Mouse (Mus musculus) embryonic stem cell, embryonic (primary cell): ENCODE results near the gene Xylt1.

ENCODE experiments used
- CTCF ChIA-PET, 4 experiments: fragments of 300-600 bp in 2 of 4; fragments of 350-600 bp in 2 of 4; sonication (Branson Sonifier 250); formaldehyde crosslinking; loops; one replicate each; lab custom pipeline; 2022; ENCODE audit warnings: inconsistent platforms in 2 of 4; lab: Charles Lee
- POLR2A ChIA-PET, 4 experiments: fragments of 300-600 bp in 2 of 4; fragments of 350-600 bp in 2 of 4; sonication (Branson Sonifier 250); formaldehyde crosslinking; loops; one replicate each; lab custom pipeline; 2022; ENCODE audit warnings: antibody characterized with exemption in 4 of 4, inconsistent platforms in 1 of 4; lab: Charles Lee

Xylt1 gene

DNA sequence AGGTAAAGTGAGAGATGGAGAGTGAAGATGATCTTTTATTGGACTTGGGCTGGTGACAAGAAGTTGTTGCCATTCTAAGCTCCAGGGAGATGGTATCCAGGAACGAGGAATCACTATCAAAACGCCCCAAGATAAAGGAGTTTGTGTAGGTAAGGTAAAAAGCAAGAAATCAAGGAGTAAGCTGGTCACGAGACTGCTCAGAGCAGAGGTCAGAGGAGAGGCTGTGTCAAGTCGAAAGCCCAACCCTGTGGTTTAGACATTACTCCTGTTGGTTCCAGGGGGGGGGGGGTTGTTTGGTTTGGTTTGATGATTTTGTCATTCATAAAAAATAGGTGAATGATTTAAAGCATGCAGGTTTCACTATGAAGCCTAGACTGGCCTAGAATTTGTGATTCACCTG lies 209.0 kb downstream of the Xylt1 start:
- POLR2A ChIA-PET: interaction anchor here in 2 of 4 experiments (0.6 to 0.9 kb wide), 3 partner anchors 8 to 90 kb away, joined by 3 to 6 read pairs (median 3); no protein-coding TSS in a partner anchor

DNA sequence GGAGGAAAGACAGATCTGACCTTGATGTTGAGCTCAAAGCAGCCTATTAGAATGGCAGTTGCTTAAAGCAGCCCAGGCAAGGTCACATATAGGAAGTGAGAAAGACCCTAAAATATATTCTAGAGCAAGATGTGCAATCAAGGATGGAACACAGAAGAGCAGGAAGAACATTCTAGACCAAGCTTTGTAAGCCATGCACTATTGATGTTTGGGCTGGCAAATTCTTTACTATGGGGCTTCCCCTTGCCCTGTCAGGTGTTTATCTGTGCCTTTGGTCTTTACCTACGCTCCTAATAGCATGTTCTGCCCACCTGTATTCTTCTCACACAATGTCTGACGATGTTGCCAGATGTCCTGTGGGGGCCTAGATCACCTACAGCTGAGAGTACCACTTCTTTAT lies 213.4 kb downstream of the Xylt1 start:
- ChIA-PET CTCF (no interaction called here), POLR2A (no interaction called here)

More for the DNA sequence above, 209.0 kb downstream of the Xylt1 start:
- CTCF ChIA-PET: no interaction called here

- ChIA-PET CTCF (no interaction called here), POLR2A (no interaction called here)
These were observed 214.4 kb downstream of the Xylt1 start for GRCm38 (mm10) chr7:117595029-117595695.

- CTCF ChIA-PET: no interaction called here
These were observed 219.7 kb downstream of the Xylt1 start for GRCm38 (mm10) chr7:117600443-117600842.

GRCm38 (mm10) chr7:117610439-117610838 lies 229.7 kb downstream of the Xylt1 start:
- CTCF ChIA-PET: interaction anchor here in 1 of 4 experiments (0.6 kb wide), 1 partner anchor 13 kb away, joined by 3 read pairs; no protein-coding TSS in a partner anchor
- POLR2A ChIA-PET: no interaction called here

More at GRCm38 (mm10) chr7:117600443-117600842, 219.7 kb downstream of the Xylt1 start:
- POLR2A ChIA-PET: no interaction called here

- ChIA-PET CTCF (no interaction called here), POLR2A (interaction anchor here in 1 of 4 experiments (1.1 kb wide), 1 partner anchor 57 kb away, joined by 3 read pairs; no protein-coding TSS in a partner anchor)
These were observed 232.2 kb downstream of the Xylt1 start for GRCm38 (mm10) chr7:117612788-117613473.

GRCm38 (mm10) chr7:117613796-117614195 lies 233.0 kb downstream of the Xylt1 start:
- CTCF ChIA-PET: no interaction called here
- POLR2A ChIA-PET: interaction anchor here in 1 of 4 experiments (0.6 to 1.1 kb wide), 2 partner anchors 58 to 253 kb away, joined by 3 read pairs; no protein-coding TSS in a partner anchor

DNA sequence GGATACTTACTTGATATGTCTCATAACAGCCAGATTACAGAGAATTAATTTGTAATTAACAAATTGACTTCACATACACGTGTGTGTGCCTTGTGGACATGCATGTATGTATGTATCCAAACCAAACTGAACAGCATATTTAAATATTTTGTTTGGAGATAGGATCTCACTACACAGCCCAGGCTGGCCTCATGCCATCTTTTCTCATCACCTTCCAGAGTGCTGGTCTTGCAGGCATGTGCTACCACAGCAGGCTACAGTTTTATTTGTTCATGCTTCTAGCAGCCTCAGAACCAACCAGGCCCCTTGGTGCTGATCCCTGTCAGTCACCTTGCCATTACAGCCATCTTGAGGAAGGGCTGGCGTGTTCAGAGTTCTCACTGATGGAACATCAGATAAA lies 233.6 kb downstream of the Xylt1 start:
- ChIA-PET CTCF (no interaction called here), POLR2A (interaction anchor here in 1 of 4 experiments (0.6 kb wide), 1 partner anchor 254 kb away, joined by 3 read pairs; no protein-coding TSS in a partner anchor)

DNA sequence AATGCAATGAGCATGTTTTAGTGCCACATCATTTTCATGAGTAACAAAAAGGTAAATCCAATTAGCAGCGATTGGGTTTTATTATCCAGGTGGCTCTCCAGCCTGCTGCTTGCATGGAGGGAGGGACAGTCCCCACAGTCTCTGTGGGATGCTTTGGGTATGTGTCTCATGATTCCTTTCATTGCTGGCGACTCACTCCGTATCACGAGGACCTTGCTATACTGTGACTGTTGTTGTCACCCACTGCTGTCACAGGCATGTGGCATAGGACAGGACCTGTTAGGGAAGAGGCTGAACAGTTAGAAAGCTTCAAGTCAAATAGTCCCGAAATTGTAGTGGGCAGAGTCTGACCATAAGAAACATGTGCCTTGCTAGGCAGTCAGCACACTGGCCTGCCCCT lies 234.1 kb downstream of the Xylt1 start:
- POLR2A ChIA-PET: no interaction called here
- CTCF ChIA-PET: no interaction called here

- CTCF ChIA-PET: no interaction called here
- POLR2A ChIA-PET: no interaction called here
These were observed 235.5 kb downstream of the Xylt1 start for GRCm38 (mm10) chr7:117616277-117616676.

DNA sequence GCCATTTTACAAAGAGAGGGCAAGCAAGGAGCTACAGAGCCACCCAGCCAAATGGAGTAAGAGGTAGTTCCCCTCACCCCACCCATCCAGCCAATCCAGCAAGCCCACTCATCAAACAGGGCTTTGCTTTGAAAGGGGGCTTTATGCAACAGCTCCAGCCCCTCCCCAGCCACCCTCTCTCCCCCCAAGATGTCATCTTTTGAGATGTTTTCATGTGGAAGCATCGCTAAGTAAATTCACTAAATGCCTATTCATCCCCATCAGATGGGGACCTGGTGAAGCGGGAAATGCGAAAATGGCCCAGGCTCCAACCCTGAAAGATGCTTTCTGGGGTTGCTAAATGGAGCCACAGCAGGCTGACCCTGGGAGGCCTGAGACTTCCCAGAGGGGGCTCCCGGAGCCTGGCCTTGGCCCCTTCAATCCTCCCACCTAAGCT lies 238.0 kb downstream of the Xylt1 start:
- CTCF ChIA-PET: no interaction called here

GRCm38 (mm10) chr7:117621566-117621965 lies 240.8 kb downstream of the Xylt1 start:
- ChIA-PET CTCF (interaction anchor here in 2 of 4 experiments (0.6 to 0.7 kb wide), 2 partner anchors 63 to 290 kb away, joined by 3 to 6 read pairs; no protein-coding TSS in a partner anchor), POLR2A (no interaction called here)

More for the DNA sequence above, 238.0 kb downstream of the Xylt1 start:
- POLR2A ChIA-PET: interaction anchor here in 1 of 4 experiments (0.9 kb wide), 1 partner anchor 8 kb away, joined by 3 read pairs; no protein-coding TSS in a partner anchor

GRCm38 (mm10) chr7:117622769-117623168 lies 242.0 kb downstream of the Xylt1 start:
- ChIA-PET CTCF (interaction anchor here in 3 of 4 experiments (0.6 to 0.7 kb wide), 3 partner anchors 12 to 239 kb away, joined by 3 read pairs; no protein-coding TSS in a partner anchor), POLR2A (no interaction called here)

DNA sequence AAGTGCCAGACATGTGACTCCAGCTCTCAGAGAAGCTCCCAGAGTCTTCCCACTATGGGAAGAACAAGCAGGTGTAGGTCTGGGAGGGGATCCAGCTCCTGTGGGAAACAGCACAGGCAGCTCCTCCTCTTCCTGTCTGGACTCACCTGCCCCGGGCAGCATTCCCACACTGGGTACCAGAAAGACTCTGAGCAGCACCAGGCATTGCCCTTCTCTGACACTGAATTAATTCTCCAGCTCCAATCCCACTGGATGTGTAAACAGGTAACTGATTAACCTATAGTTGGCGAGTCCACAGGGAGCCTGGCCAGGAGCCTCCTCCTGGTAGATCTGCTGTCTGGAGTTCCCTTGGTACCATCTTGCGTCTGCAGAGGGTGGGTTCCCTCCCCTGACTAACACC lies 248.0 kb downstream of the Xylt1 start:
- CTCF ChIA-PET: no interaction called here
- POLR2A ChIA-PET: no interaction called here

DNA sequence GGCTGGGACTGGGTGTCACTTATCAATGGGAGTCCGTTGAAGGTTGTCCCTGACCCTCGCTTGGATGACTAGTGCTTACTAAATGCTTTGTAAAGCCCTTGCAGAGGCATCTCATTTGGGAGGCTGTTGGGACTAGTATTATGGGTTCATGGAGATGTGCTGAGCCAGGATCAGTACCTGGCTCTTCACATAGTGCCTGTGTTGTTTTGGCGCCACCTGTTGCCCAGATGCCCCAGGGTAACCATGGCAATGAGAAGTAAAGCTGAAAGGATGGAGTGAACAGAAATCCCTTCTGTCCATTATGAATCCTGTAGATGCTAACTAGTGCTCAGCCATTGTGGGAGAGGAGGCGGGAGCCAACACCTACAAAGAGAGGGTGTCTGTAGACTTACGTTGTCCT lies 249.9 kb downstream of the Xylt1 start:
- POLR2A ChIA-PET: no interaction called here
- CTCF ChIA-PET: interaction anchor here in 3 of 4 experiments (0.5 to 1.0 kb wide), 4 partner anchors 10 to 661 kb away, joined by 3 read pairs; no protein-coding TSS in a partner anchor

DNA sequence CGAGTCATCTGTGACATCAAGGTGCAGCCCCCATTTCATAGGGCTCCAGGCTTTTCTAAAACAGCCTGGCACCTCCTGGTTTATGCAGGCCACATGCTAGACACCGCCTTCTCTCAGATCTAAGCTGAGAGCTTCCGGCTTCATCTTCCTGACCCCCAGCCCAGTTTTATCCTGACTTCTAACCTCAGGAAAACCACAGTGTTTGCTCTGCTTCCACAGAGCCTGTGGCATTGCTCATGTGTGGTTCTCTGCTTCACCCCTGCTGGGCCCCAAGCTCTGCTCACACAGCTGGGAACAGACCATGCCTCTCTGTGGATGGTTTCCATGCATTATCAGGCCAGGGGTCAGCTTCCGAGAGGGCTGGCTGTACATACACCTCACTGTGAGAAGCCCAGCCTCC lies 254.8 kb downstream of the Xylt1 start:
- CTCF ChIA-PET: interaction anchor here in 1 of 4 experiments (1.0 kb wide), 1 partner anchor 12 kb away, joined by 3 read pairs; no protein-coding TSS in a partner anchor

GRCm38 (mm10) chr7:117636713-117637112 lies 255.9 kb downstream of the Xylt1 start:
- ChIA-PET POLR2A (interaction anchor here in 2 of 4 experiments (0.7 to 1.0 kb wide), 2 partner anchors 47 to 493 kb away, joined by 3 read pairs; partner anchors contain the start of gene Arl6ip1 (in 1 of the 2)), CTCF (interaction anchor here in 1 of 4 experiments (1.0 kb wide), 1 partner anchor 253 kb away, joined by 3 read pairs; no protein-coding TSS in a partner anchor)

More for the DNA sequence above, 254.8 kb downstream of the Xylt1 start:
- POLR2A ChIA-PET: interaction anchor here in 1 of 4 experiments (0.8 kb wide), 1 partner anchor 11 kb away, joined by 3 read pairs; no protein-coding TSS in a partner anchor

GRCm38 (mm10) chr7:117637997-117638396 lies 257.2 kb downstream of the Xylt1 start:
- CTCF ChIA-PET: no interaction called here
- POLR2A ChIA-PET: no interaction called here

DNA sequence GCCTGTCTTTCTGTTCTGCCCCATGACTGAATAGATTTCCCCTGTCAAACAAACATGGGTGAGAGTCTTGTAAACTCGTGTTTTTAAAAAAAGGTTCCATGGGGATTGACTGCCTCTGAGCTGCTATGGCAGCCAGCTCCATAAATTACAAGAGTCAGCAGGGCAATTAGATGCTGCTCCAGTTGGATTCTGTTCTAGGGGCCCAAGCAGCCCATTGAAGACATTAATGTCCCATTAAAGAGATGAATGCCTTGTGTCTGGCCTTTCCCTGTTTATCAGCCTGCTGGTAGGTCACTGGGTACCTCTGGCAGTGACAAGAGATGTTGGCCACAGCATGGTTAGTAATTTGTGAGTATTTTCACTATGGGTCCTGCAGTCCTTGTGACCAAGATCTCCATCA lies 271.9 kb downstream of the Xylt1 start:
- CTCF ChIA-PET: no interaction called here
- POLR2A ChIA-PET: interaction anchor here in 1 of 4 experiments (0.5 kb wide), 1 partner anchor 99 kb away, joined by 3 read pairs; no protein-coding TSS in a partner anchor
